Mouse (Mus musculus) stomach, postnatal 0 days (tissue): ENCODE data around the gene Ankrd54.

Experiments
- CTCF ChIP-seq: IDR thresholded peaks from 2 replicates; pipeline ENCODE4 v1.5.1; 2016; ENCODE audit warnings: antibody characterized with exemption, low read depth, mild to moderate bottlenecking, moderate library complexity
- EP300 ChIP-seq: optimal IDR thresholded peaks from 2 replicates; pipeline ENCODE3; 2016; ENCODE audit warnings: antibody characterized with exemption

DNA sequence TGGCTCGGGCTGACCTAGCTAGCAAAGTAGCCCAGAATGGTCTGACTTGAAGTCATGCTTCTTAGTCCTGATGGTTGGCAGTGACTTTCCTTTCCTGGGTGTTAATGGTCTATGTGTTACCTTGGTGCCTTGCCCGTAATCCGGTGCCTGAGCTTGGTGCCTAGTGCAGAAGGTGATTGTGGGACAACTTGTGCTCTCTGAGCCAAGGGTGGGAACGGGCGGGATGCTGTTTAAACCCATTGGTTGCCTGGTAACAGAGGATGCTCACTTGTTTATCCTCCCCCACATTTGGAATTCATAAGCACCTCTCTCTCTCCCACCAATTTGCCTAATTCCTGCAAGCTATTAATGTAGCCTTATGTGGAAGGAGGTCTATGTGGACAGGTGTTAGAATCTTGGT lies 32.8 kb upstream of the Ankrd54 start:
- TF ChIP-seq CTCF (no peak), EP300 (no peak)
